Mouse (Mus musculus): ENCODE measurements at regions not wholly inside any gene's neighbourhood (a gene's known extent, or its start where the extent isn't known, plus 50 kb on each side); places are given as distances from the start of the nearest gene placed in this dataset.

GRCm38 (mm10) chr13:53846221-53846620 is 209.3 kb downstream of the Drd1 start:
- TF ChIP-seq POLR2A (IDR thresholded peaks at IDR 0.05; ENCODE audit: low read depth, low read length) (no peak), CTCF (IDR thresholded peaks at IDR 0.05; ENCODE audit: extremely low read depth, insufficient read depth, insufficient read length, insufficient replicate concordance) (no peak)

Data from spleen, adult 2 months (tissue).